Mouse (Mus musculus): ENCODE data around the gene Vav2.

The Vav2 gene

DNA sequence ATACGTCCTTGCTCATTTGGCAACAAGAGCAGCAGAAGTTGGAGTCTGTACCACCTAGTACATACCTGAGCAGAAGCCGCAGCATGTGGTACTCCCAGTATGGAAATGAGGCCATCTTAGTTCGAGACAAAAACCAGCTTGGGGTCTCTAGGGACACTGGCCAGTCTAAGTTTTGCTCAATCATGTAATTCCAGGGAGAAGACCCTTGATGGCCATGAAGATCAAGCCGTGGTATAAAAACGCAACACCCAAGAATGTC, 16.5 kb upstream of the Vav2 start:
- in situ Hi-C loops (cut with MboI; ENCODE audit: low pct_unique_long_range_greater_than_20kb in 1 of 2, low sequenced_read_pairs in 2 of 2, unreplicated experiment in 1 of 2), result no loop called here

DNA sequence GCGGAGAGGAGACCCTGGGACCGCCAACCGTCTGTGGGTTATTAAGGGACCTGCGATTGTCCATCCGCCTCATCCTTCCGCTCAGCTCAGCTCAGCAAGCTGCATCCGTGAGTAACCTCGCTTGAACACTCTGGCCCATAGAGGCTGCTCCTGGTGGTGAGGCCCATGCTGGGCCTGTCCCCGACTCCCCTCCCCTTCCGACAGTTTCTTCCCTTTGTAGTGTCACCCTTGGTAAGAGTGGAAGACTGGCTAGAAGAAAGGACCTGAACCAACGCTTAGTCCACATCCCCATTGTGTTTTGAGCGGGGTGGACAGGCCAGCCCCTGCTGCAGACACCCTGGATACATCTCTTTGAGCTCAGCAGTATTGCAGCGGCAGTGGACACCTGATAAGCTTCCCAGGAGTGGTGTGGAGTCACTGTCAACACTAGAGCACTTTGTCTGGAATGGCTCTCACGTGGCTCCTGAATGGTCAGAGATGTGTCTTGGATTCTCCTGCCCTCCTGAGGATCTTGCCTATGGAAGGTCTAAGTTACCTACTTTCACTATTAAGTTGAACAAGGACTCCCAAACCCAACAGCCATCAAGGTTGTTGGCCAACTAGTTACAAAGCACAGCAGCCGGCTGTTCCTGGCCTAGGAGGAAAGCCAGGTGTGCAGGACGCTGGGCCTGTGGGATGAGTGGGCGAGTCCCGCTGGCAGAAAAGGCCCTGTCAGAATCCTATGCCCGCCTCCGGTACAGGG, 16.0 kb upstream of the Vav2 start:
- in situ Hi-C loops (cut with MboI; ENCODE audit: low pct_unique_long_range_greater_than_20kb in 1 of 2, low sequenced_read_pairs in 2 of 2, unreplicated experiment in 1 of 2), result no loop called here

DNA sequence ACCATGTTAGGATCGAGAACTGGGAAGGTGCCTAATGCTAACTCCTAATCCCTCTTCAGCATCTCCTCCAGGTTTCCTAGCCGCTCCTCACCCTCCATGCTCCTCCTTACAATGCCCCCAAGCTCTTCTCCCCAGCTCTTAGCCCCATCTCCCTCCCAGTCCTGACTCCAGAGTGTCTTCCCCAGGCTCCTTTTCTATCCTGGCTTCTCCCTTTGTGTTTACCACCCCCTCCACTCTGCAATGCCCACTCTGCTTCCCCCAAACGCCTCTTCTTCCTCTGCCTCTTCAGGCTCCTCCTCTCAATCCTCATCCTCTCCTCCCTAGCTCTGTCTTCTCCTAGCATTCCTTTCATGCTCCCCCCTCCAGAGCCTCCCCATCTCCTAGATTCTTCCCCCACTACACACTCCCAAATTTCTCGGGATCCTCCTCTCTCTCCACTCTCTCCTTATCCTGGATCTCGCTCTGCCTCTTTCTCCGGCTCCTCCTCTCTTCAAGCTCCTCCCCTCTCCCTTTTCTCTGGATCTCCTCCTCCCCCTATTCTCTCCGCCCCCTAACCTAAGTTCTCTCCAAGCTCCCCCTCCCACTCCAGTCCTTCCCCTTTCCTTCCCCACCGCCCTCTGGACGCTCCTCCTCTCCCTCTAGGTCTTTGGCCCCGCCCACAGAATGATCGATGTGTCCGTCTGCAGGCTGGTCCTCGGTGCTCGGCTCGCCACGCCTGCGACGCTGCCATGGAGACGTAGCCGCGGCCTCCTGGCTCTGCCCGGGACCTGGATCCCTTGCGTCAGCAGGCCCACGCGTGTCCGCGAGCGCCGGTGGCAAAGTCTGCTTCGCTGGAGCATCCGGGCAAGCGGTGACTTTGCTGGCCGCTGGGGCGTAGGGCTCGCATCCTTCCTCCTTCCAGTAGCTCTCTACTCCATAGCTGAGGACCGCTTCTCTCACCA, 15.2 kb upstream of the Vav2 start, which contains the start of gene Brd3os:
Gene Brd3os (plus strand): TSS at position 558 of the 941 bp plus-strand sequence.
- in situ Hi-C loops (cut with MboI; ENCODE audit: low pct_unique_long_range_greater_than_20kb in 1 of 2, low sequenced_read_pairs in 2 of 2, unreplicated experiment in 1 of 2), result no loop called here

GRCm38 (mm10) chr2:27438281-27438680, 11.4 kb upstream of the Vav2 start:
- in situ Hi-C loops (cut with MboI; ENCODE audit: low pct_unique_long_range_greater_than_20kb in 1 of 2, low sequenced_read_pairs in 2 of 2, unreplicated experiment in 1 of 2), result loop anchor here (5.0 kb wide), 1 partner anchor 156 kb away; no protein-coding TSS in a partner anchor

DNA sequence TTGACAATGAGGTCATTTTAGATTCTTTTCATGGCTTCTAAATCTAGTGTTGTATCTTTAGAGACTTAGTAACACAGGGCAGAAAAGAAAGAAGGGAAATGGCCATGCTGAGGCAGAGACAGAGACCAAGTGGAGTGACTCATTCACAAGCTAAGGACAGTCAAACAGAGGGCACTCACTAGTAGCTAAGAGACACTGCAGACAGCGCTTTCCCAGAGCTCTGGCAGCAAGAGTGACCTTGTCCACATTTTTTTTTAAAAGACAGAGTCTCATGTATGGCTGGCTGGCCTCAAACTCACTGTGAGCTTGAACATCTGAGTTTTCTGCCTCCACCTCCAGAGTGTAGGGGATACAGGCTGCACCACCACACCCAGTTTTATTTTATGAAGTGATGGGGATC, 11.0 kb upstream of the Vav2 start:
- in situ Hi-C loops (cut with MboI; ENCODE audit: low pct_unique_long_range_greater_than_20kb in 1 of 2, low sequenced_read_pairs in 2 of 2, unreplicated experiment in 1 of 2), result loop anchor here (5.0 kb wide), 1 partner anchor 156 kb away; no protein-coding TSS in a partner anchor

GRCm38 (mm10) chr2:27432599-27432998, 5.8 kb upstream of the Vav2 start:
- in situ Hi-C loops (cut with MboI; ENCODE audit: low pct_unique_long_range_greater_than_20kb in 1 of 2, low sequenced_read_pairs in 2 of 2, unreplicated experiment in 1 of 2), result no loop called here

- in situ Hi-C loops (cut with MboI; ENCODE audit: low pct_unique_long_range_greater_than_20kb in 1 of 2, low sequenced_read_pairs in 2 of 2, unreplicated experiment in 1 of 2), result no loop called here
Observed at GRCm38 (mm10) chr2:27430621-27431020, 3.8 kb upstream of the Vav2 start.

DNA sequence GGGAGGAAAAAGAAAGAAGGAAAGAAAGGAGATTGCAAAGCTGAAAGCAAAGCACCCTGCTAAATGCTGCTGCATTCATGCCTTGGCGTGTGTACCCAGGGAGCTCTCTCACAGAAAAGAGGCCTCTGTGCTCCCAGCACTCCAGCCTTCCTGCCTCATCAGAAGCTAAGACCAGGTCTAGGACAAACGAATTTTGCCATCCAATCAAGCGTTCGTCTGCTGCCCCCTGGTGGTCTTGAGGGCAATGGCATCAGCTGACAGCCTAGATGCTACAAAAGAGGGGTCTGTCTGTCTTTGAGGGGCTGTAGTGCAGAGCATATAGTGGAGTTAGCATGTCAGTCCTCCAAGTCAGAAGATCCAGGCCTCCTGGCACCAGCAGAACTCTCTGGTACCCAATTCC, 1.2 kb upstream of the Vav2 start:
- in situ Hi-C loops (cut with MboI; ENCODE audit: low pct_unique_long_range_greater_than_20kb in 1 of 2, low sequenced_read_pairs in 2 of 2, unreplicated experiment in 1 of 2), result no loop called here

DNA sequence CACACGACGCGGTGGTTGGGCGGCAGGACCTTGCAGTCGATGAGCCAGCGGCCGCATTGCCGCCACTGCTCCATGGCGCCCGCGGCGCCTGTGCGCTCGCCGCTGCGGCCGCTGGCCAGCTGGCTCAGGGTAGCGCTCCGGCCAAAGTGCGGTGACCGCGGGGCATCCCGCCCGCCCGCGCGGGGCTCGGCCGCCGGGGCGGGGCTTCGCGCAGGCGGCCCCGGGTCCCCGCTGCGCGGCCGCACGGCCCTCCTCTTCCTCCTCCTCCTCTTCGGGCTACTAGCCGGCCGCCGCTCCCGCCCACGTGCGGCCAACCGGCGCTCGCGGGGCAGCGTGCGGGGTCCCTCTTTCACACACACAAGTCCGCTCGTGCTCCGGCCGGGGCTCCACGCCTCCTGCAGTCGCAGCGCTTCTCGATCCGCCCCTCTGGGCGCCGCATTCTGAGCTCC, 403 bp downstream of the Vav2 start:
- in situ Hi-C loops (cut with MboI; ENCODE audit: low pct_unique_long_range_greater_than_20kb in 1 of 2, low sequenced_read_pairs in 2 of 2, unreplicated experiment in 1 of 2), result no loop called here

- in situ Hi-C loops (cut with MboI; ENCODE audit: low pct_unique_long_range_greater_than_20kb in 1 of 2, low sequenced_read_pairs in 2 of 2, unreplicated experiment in 1 of 2), result no loop called here
Observed at GRCm38 (mm10) chr2:27425751-27426405, 955 bp downstream of the Vav2 start.

DNA sequence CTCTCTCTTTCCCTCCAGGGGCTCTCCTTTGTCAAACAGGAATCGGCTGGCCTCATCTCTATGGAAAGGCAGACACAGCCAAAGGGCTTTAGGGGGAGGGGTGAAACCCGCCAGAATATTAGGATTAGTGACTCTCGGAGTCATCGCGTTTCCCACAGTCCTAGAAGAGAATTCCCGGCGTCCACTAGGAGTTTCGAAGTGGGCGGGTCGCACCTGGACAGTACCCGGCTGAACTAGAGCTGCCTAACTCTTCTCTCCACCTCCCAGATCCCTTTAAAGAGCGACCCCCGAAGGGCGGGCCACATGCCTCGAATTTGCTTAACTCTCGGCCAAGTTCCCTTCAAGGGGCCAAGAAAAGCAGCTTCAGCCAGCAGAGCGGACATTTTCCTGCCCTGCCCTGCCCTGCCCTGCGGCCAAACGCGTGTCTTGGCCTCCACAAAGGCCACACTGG, 1.6 kb downstream of the Vav2 start:
- in situ Hi-C loops (cut with MboI; ENCODE audit: low pct_unique_long_range_greater_than_20kb in 1 of 2, low sequenced_read_pairs in 2 of 2, unreplicated experiment in 1 of 2), result no loop called here

- in situ Hi-C loops (cut with MboI; ENCODE audit: low pct_unique_long_range_greater_than_20kb in 1 of 2, low sequenced_read_pairs in 2 of 2, unreplicated experiment in 1 of 2), result no loop called here
Observed at GRCm38 (mm10) chr2:27423596-27423995, 3.2 kb downstream of the Vav2 start.

GRCm38 (mm10) chr2:27421293-27422068, 5.4 kb downstream of the Vav2 start:
- in situ Hi-C loops (cut with MboI; ENCODE audit: low pct_unique_long_range_greater_than_20kb in 1 of 2, low sequenced_read_pairs in 2 of 2, unreplicated experiment in 1 of 2), result no loop called here

DNA sequence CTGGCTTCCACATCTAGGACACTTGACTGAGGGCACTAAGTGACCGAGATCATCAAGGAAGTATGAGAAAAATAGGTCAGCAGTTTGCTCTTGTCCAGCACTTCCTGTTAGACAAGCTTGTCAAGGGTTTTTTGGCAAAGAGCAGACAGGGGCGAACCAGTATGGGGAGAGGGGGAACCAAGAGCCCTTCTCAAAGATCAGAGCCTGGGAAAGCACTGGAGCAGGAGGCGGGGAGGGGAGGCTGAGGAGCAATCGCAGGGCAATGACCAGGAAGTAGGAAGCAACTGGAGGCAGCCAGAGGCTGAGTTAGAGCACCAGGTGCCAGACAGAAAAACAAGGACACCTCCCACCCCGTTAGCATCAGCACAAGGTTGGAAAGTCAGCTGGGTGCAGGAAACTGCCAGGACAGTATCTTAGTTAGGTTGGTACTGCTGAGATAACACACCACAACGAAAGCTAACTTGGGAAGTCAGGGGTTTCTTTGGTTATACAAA, 8.2 kb downstream of the Vav2 start:
- in situ Hi-C loops (cut with MboI; ENCODE audit: low pct_unique_long_range_greater_than_20kb in 1 of 2, low sequenced_read_pairs in 2 of 2, unreplicated experiment in 1 of 2), result no loop called here

DNA sequence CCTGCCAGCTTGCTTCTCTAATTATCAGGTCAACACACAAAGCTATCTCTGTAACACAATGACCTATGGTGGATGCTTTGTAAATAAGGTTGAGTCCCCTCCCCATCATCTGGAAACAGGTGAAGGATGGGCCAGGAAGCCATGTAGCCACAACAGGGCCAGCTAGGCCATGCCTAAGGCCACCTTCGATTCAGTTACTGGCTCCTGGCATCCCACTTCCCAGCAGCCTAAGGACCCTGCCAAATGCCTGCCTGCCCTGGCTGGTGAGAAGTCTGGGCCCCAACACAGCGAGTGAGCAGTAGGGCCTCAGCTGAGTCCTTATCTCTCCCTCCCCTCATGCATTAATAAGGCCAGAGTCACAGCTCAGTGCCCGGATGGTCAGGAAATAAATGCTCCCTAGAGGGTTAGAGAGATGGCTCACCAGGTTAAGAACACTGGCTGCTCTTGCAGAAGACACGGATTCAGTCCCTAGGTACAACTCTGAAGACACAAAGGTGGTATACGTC, 9.1 kb downstream of the Vav2 start:
- in situ Hi-C loops (cut with MboI; ENCODE audit: low pct_unique_long_range_greater_than_20kb in 1 of 2, low sequenced_read_pairs in 2 of 2, unreplicated experiment in 1 of 2), result no loop called here

- in situ Hi-C loops (cut with MboI; ENCODE audit: low pct_unique_long_range_greater_than_20kb in 1 of 2, low sequenced_read_pairs in 2 of 2, unreplicated experiment in 1 of 2), result no loop called here
Observed at GRCm38 (mm10) chr2:27416425-27416824, 10.4 kb downstream of the Vav2 start.

GRCm38 (mm10) chr2:27415060-27415783, 11.6 kb downstream of the Vav2 start:
- in situ Hi-C loops (cut with MboI; ENCODE audit: low pct_unique_long_range_greater_than_20kb in 1 of 2, low sequenced_read_pairs in 2 of 2, unreplicated experiment in 1 of 2), result no loop called here

Data from mouse embryonic stem cell (cell line).